Mouse (Mus musculus) spleen, adult 2 months (tissue): Measurements from ENCODE around the gene Ada.

Experiments
- CTCF ChIP-seq: fragments of 200-500 bp; IDR thresholded peaks from 2 replicates; pipeline ENCODE4 v1.5.1; 2011; ENCODE audit warnings: mild to moderate bottlenecking, inconsistent platforms; ENCODE audit not compliant: insufficient read depth, insufficient read length, insufficient replicate concordance; ENCODE audit errors: extremely low read depth
- POLR2A ChIP-seq: fragments of 200-500 bp; IDR thresholded peaks from 2 replicates; pipeline ENCODE4 v1.6.1; 2011; ENCODE audit warnings: low read depth, low read length, inconsistent platforms

DNA sequence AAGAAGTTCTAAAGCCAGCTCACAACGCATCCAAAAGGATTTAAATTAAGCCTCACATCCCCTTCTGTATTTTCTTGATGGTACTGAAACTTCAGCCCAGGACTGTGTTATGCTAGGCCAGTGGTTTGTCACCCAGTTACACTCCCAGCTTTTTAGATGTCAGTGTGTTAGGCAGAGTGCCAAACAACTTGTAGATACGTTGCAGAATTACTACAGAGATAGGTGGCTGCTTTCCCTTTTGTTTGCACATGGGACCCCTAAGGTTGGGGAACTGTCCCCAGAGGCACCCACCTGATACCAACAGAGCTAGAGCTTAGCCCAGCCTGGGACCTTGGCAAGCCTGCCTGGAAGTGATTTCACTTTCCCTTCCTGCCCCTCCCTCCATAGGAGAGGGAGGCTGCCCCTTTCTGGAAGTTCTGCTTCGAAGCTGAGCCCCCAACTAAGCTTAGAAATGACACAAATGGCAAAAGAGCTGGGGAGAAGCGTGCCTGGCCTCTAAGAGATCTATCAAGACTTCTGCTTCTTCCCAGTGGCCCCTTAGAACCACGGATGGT lies 39.4 kb downstream of the Ada start:
- no peak for TF ChIP-seq CTCF
- TF ChIP-seq POLR2A: no peak
